Mouse (Mus musculus) spleen, embryonic (tissue): ENCODE data around the gene 1700003F12Rik.

ENCODE experiments used
- CTCF ChIA-PET: fragments of 350-600 bp; sonication (Branson Sonifier 250); formaldehyde crosslinking; loops from one replicate; lab custom pipeline; 2022; lab: Charles Lee

The 1700003F12Rik gene

GRCm38 (mm10) chr2:154549127-154549885 lies 2.4 kb downstream of the 1700003F12Rik start:
- CTCF ChIA-PET, result no interaction called here

- CTCF ChIA-PET, result no interaction called here
Measured at GRCm38 (mm10) chr2:154549886-154550189, 3.0 kb downstream of the 1700003F12Rik start.

- CTCF ChIA-PET, result no interaction called here
Measured at GRCm38 (mm10) chr2:154550937-154551336, 4.1 kb downstream of the 1700003F12Rik start.

- CTCF ChIA-PET, result no interaction called here
Measured at GRCm38 (mm10) chr2:154551476-154551875, 4.6 kb downstream of the 1700003F12Rik start, which contains the start of gene Actl10. Gene Actl10, plus strand, starts transcription at chr2:154551776.

- CTCF ChIA-PET, result no interaction called here
Measured at GRCm38 (mm10) chr2:154551927-154552326, 5.0 kb downstream of the 1700003F12Rik start.

GRCm38 (mm10) chr2:154552424-154552907 lies 5.6 kb downstream of the 1700003F12Rik start:
- CTCF ChIA-PET, result no interaction called here

- CTCF ChIA-PET, result no interaction called here
Measured at GRCm38 (mm10) chr2:154555235-154555634, 8.3 kb downstream of the 1700003F12Rik start.

- CTCF ChIA-PET, result no interaction called here
Measured at GRCm38 (mm10) chr2:154557184-154557832, 10.4 kb downstream of the 1700003F12Rik start.

- CTCF ChIA-PET, result no interaction called here
Measured at GRCm38 (mm10) chr2:154558264-154559039, 11.6 kb downstream of the 1700003F12Rik start, which contains the start of gene Necab3. Gene Necab3, minus strand, starts transcription at chr2:154558890.

- CTCF ChIA-PET, result interaction anchor here (0.8 kb wide), 1 partner anchor 21 kb away, joined by 4 read pairs; no protein-coding TSS in a partner anchor
Measured at GRCm38 (mm10) chr2:154563612-154564170, 16.8 kb downstream of the 1700003F12Rik start.

- CTCF ChIA-PET, result interaction anchor here (1.6 kb wide), 1 partner anchor 47 kb away, joined by 3 read pairs; the partner anchor contains the start of gene Zfp341
Measured at GRCm38 (mm10) chr2:154565562-154565961, 18.7 kb downstream of the 1700003F12Rik start.

- CTCF ChIA-PET, result interaction anchor here (0.5 to 1.6 kb wide), 2 partner anchors 46 to 218 kb away, joined by 3 read pairs; partner anchors contain the start of gene Zfp341
Measured at GRCm38 (mm10) chr2:154566641-154567040, 19.8 kb downstream of the 1700003F12Rik start.

GRCm38 (mm10) chr2:154567766-154568165 lies 20.9 kb downstream of the 1700003F12Rik start:
- CTCF ChIA-PET, result interaction anchor here (0.6 kb wide), 1 partner anchor 1434 kb away, joined by 6 read pairs; no protein-coding TSS in a partner anchor

- CTCF ChIA-PET, result interaction anchor here (0.6 to 1.0 kb wide), 2 partner anchors 59 to 161 kb away, joined by 4 to 9 read pairs; partner anchors contain the start of gene Snta1
Measured at GRCm38 (mm10) chr2:154568329-154569070, 21.6 kb downstream of the 1700003F12Rik start.

GRCm38 (mm10) chr2:154569071-154569748 lies 22.3 kb downstream of the 1700003F12Rik start:
- CTCF ChIA-PET, result interaction anchor here (0.6 to 1.0 kb wide), 2 partner anchors 60 to 161 kb away, joined by 4 to 9 read pairs; partner anchors contain the start of gene Snta1

GRCm38 (mm10) chr2:154569836-154570286 lies 23.0 kb downstream of the 1700003F12Rik start, which contains the start of gene E2f1:
Gene E2f1, minus strand, starts transcription at chr2:154569892.
- CTCF ChIA-PET, result no interaction called here

GRCm38 (mm10) chr2:154570666-154571065 lies 23.8 kb downstream of the 1700003F12Rik start:
- CTCF ChIA-PET, result no interaction called here

GRCm38 (mm10) chr2:154571266-154571665 lies 24.4 kb downstream of the 1700003F12Rik start:
- CTCF ChIA-PET, result no interaction called here

GRCm38 (mm10) chr2:154571976-154572375 lies 25.1 kb downstream of the 1700003F12Rik start:
- CTCF ChIA-PET, result no interaction called here

- CTCF ChIA-PET, result no interaction called here
Measured at GRCm38 (mm10) chr2:154572996-154573395, 26.1 kb downstream of the 1700003F12Rik start.
